Mouse (Mus musculus): Measurements from ENCODE around the gene Slc4a5. TPM values are rescaled to one million over a fixed set of nuclear protein-coding genes. Genes with fewer than 3 reads are reported as not detected.

Gene Slc4a5
- total and polyA plus RNA-seq, 3 experiments, result 0.04 TPM; not detected in 2

DNA sequence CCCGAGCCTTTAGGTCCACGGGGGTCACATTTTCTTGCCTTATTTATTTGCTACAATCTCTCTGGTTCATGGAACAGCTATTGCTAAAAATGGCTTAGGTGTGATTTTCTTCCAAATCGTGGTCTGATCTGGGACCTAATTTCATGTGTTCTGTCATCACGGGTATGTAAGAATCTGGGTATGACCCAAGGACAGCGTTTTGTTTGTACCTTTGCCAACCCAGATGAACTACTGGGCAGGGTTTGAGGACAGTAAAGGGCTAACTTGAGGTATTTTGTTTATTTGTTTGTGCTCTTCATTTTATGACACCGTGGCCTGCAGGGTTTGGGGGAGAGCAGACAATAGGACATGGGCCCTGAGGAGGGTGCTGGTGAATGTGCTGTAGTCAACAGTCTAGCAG lies 39.0 kb upstream of the Slc4a5 start:
- TF ChIP-seq TAL1 (IDR thresholded peaks at IDR 0.05; ENCODE audit: low read length) (no peak), ELF1 (IDR thresholded peaks at IDR 0.05; ENCODE audit: low read depth, low read length) (no peak), POLR2AphosphoS2 (IDR thresholded peaks at IDR 0.05; ENCODE audit: low read length) (no peak), MYC (IDR thresholded peaks at IDR 0.05; ENCODE audit: low read depth, low read length) (no peak), ZC3H11A (IDR thresholded peaks at IDR 0.05; ENCODE audit: low read depth, low read length) (no peak), MAFK (IDR thresholded peaks at IDR 0.05; ENCODE audit: borderline replicate concordance, low read depth, low read length) (no peak), CHD1 (IDR thresholded peaks at IDR 0.05; ENCODE audit: low read depth, low read length) (no peak), NELFE (IDR thresholded peaks at IDR 0.05; ENCODE audit: low read depth, low read length) (no peak), JUND (IDR thresholded peaks at IDR 0.05; ENCODE audit: low read depth, low read length) (no peak), RCOR1 (IDR thresholded peaks at IDR 0.05; ENCODE audit: low read depth, low read length) (no peak)
- DNase-seq (ENCODE audit: low read depth, low spot score), result no peak
- H3K36me3 ChIP-seq (ENCODE audit: control insufficient read depth in 1 of 2, insufficient read depth in 2 of 2, low read length in 2 of 2), result no peaks in the 10 kb centered on the region; a peak in 1 of 4 replicates
- H3K27ac ChIP-seq (ENCODE audit: control insufficient read depth, low read depth, low read length), result no peak overlapping the region
- H3K9ac ChIP-seq (ENCODE audit: control insufficient read depth, low read depth, low read length, poor library complexity, severe bottlenecking), result no peak overlapping the region
- no peak overlapping the region for H3K4me3 ChIP-seq (ENCODE audit: control insufficient read depth in 1 of 2, insufficient read depth in 1 of 2, low read depth in 2 of 2, low read length in 2 of 2)
- H3K9me3 ChIP-seq (replicated peaks; ENCODE audit: insufficient read depth, low read length), result no peaks in the 10 kb centered on the region
- no peaks in the 10 kb centered on the region for H3K27me3 ChIP-seq (ENCODE audit: control insufficient read depth in 1 of 2, insufficient read depth in 2 of 2, low read length in 2 of 2)
- H3K4me1 ChIP-seq (ENCODE audit: control insufficient read depth in 1 of 2, insufficient read depth in 2 of 2, low read length in 2 of 2), result peaks cover 0 to 5% of the 10 kb centered on the region in 2 experiments; a peak in 1 of 4 replicates
- H3K79me2 ChIP-seq (ENCODE audit: control insufficient read depth, insufficient read depth, low read length, poor library complexity), result no peaks in the 10 kb centered on the region

- no peak overlapping the region for H3K9ac ChIP-seq (ENCODE audit: control insufficient read depth, low read depth, low read length, poor library complexity, severe bottlenecking)
- H3K4me1 ChIP-seq (ENCODE audit: control insufficient read depth in 1 of 2, insufficient read depth in 2 of 2, low read length in 2 of 2), result no peaks in the 10 kb centered on the region
- peak; percentile 14 for DNase-seq (ENCODE audit: low read depth, low spot score)
- H3K27me3 ChIP-seq (ENCODE audit: control insufficient read depth in 1 of 2, insufficient read depth in 2 of 2, low read length in 2 of 2), result no peaks in the 10 kb centered on the region
- H3K79me2 ChIP-seq (ENCODE audit: control insufficient read depth, insufficient read depth, low read length, poor library complexity), result no peaks in the 10 kb centered on the region
- H3K4me3 ChIP-seq (ENCODE audit: control insufficient read depth in 1 of 2, insufficient read depth in 1 of 2, low read depth in 2 of 2, low read length in 2 of 2), result no peak overlapping the region
- no peaks in the 10 kb centered on the region for H3K9me3 ChIP-seq (replicated peaks; ENCODE audit: insufficient read depth, low read length)
- no peak overlapping the region for H3K27ac ChIP-seq (ENCODE audit: control insufficient read depth, low read depth, low read length)
- TF ChIP-seq MAFK (IDR thresholded peaks at IDR 0.05; ENCODE audit: borderline replicate concordance, low read depth, low read length) (no peak), RAD21 (IDR thresholded peaks at IDR 0.05; ENCODE audit: low read depth, low read length) (no peak; the same call in 1 of the 2 replicates), SMC3 (IDR thresholded peaks at IDR 0.05; ENCODE audit: low read depth, low read length) (peak; percentile 26; the same call in 1 of the 2 replicates), MYC (IDR thresholded peaks at IDR 0.05; ENCODE audit: low read depth, low read length) (no peak), CTCF (IDR thresholded peaks at IDR 0.05 in 2 of 3, conservative IDR thresholded peaks at IDR 0.05 in 1 of 3; ENCODE audit: control insufficient read depth in 1 of 3, insufficient read depth in 1 of 3, low read depth in 2 of 3, low read length in 3 of 3, poor library complexity in 1 of 3, severe bottlenecking in 1 of 3) (peak in 2 of 3 experiments; percentile 9 to 20; a peak in 1 of 6 replicates), USF1 (IDR thresholded peaks at IDR 0.05; ENCODE audit: low read depth, low read length) (no peak), NELFE (IDR thresholded peaks at IDR 0.05; ENCODE audit: low read depth, low read length) (no peak)
- no peaks in the 10 kb centered on the region; a peak in 1 of 4 replicates for H3K36me3 ChIP-seq (ENCODE audit: control insufficient read depth in 1 of 2, insufficient read depth in 2 of 2, low read length in 2 of 2)
These were observed 34.7 kb upstream of the Slc4a5 start for GRCm38 (mm10) chr6:83184858-83185435.
